Mouse (Mus musculus) urinary bladder, postnatal 10 days (tissue): ENCODE measurements around the gene Rnf214.

ENCODE experiments used
- DNase-seq: peaks from one replicate; pipeline ENCODE4 v3.0.0; 2022; ENCODE audit warnings: low spot score

The Rnf214 gene

GRCm38 (mm10) chr9:45935628-45936210, 29.0 kb upstream of the Rnf214 start, which contains the start of gene Tagln:
Gene Tagln (minus strand): TSS chr9:45936058.
- peak; percentile 63 for DNase-seq

- DNase-seq = no peak
These were observed 26.1 kb upstream of the Rnf214 start for GRCm38 (mm10) chr9:45932571-45933415.

- DNase-seq = no peak
These were observed 25.2 kb upstream of the Rnf214 start for GRCm38 (mm10) chr9:45931958-45932357.

DNA sequence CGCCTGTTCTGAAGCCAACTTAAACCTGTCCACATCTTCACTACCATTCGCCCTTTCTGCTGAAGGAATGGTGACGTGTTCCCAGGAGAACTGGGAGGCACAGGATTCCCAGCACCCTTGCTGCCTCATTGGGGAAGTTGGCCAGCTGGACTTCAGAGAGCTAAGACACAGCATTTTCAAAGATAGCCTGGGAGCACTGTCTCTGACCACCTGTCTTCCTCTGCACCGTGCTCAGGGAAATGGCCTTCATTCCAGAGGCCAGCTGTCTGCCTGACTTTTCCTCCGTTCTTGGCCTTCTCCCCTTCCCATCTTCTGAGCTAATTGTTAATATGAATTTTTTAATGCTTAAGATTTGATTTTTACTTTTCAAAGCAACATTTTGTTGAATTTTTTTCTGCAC, 22.6 kb upstream of the Rnf214 start:
- DNase-seq = no peak

- no peak for DNase-seq
These were observed 13.2 kb upstream of the Rnf214 start for GRCm38 (mm10) chr9:45919895-45920294.

DNA sequence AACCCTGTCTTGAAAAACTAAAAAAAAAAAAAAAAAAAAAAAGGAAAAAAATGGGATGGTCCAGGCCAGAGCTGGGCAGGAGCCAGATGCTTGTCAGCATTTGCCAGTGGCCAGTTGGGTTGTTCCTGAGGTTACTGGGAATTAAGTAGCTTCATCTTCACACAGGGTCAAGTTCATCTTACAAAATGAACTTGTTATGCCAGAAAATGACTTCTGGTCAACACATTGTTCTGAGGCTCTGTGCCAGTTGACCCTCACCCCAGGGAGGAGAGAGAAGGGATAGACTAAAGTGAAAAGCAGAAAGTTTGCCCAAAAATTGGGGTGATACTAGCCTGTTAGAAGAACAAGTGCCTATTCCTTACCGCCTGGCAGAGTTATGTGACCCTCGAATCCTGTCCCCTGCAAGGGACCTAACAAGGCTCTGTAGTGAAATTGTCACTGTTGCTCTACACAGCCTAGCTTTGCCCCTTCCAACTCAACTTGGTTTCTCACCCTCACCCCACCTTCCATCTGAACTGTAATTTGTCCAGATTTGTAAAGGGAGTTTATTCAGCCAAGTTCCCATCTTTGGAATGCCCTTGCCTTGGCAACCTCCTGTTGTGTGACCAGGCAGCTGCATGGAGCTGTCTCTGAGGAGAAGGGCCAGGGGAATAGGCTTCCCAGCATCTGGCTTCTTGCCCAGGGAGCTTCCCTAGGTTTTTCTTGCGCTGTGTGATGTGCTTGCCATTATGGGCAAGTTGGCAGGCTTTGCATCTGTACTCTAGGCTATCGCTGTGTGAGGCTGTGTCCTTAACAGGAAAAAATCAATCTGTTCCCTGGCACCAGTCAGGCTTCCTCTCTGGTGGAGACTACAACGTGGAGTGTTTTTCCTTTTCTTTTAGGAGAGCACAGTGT, 10.6 kb upstream of the Rnf214 start:
- DNase-seq = peak; percentile 47

- no peak for DNase-seq
These were observed 8.9 kb upstream of the Rnf214 start for GRCm38 (mm10) chr9:45915659-45916058.

DNA sequence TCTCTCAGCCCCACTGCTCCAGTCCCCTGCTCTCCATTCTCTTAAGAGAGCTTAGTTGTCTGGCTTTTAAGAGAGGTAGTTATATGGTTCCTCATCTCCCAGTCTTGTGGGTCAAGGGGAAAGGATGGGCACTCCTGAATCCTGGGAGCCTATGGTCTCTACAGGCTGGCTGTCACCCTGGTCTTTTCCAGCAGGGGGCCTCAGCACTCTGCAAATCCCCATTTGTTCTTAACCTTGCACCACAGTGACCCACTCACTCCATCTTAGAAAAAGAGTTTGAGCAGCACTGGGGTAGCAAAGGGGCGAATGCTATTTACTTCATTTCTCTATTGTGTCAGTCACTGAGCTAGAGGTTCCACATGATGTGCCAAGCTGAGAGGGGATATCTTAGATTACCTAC, 5.0 kb upstream of the Rnf214 start:
- no peak for DNase-seq

- DNase-seq = no peak
These were observed 4.3 kb upstream of the Rnf214 start for GRCm38 (mm10) chr9:45910995-45911394.

DNA sequence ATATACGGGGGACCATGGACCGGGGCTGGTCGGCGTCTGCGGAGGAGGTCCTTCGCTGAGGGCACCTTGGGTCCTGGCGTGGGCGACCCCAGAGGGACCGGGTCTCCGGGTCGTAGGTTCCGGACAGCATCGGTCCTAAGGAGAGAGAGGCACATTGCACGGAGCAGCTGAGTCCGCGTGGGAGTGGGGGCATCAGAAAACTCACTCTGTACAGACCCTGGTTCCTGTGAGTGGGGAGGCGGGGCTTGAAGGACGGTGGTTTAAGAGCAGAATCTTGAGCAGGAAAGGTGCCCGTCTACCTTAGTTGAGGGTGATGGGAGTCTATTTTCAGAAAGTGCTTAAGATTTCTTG, 342 bp upstream of the Rnf214 start:
- DNase-seq = no peak

DNA sequence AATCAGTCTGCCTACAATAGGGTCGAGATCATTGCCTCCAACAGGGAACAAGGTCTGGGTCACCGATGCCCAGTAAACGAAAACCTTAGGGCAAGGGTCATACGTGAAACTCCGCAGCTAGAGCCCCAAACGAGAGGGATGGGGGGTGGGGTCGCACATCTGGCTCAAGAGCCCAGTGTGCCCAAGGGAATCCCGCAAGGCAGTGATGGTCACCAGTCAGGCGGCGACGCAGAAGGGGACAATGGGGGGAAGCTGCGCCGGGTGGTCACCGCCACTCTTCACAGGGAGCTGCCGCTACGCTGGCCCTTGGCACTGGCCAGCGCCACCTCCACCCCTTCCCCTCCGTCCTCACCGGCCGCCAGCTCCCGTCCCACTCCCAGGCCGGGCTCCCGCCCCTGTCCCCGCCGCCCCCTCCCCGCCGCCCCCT, 887 bp downstream of the Rnf214 start:
- DNase-seq = no peak

GRCm38 (mm10) chr9:45905196-45905595, 1.5 kb downstream of the Rnf214 start:
- no peak for DNase-seq

DNA sequence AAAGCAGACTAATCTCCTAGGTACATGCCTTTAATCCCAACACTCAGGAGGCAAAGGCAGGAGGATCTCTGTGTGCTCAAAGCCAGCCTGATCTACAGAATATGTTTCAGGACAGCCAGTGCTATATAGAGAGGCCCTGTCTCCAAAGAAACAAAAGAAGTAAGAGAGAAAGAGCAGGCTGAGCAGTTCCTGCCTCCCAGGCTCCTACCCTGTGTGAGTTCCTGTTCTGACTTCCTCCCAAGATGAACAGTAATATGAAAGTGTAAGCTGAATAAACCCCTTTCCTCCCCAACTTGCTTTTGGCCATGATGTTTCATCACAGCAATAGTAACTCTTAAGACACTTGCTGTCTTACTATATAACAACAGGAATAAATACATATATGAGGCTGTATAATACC, 13.0 kb downstream of the Rnf214 start:
- no peak for DNase-seq

- DNase-seq = no peak
These were observed 28.8 kb downstream of the Rnf214 start for GRCm38 (mm10) chr9:45877928-45878327.

- DNase-seq = no peak
These were observed 36.4 kb downstream of the Rnf214 start for GRCm38 (mm10) chr9:45870265-45870664.

GRCm38 (mm10) chr9:45869181-45869580, 37.5 kb downstream of the Rnf214 start:
- DNase-seq = no peak

DNA sequence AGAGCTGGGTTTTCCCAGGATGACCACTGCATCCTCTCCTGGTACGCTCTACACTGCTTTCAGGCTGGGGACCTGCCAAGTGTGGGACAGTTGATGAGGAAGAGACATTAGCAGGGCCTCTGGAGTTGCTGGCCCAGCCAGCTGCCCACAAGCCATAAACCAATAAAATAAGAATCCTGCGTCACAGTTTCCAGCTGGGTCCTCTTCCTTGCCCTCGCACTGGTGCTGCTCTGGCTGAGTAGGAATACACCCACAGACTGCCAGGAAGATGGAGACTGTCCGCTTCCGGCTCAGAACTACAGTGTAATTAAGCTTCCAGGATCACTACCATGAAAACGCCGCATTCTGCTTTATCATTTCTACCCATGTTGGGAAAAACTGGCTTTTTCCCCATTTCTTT, 44.9 kb downstream of the Rnf214 start:
- DNase-seq = no peak

- DNase-seq = no peak
These were observed 47.3 kb downstream of the Rnf214 start for GRCm38 (mm10) chr9:45859364-45859763.

DNA sequence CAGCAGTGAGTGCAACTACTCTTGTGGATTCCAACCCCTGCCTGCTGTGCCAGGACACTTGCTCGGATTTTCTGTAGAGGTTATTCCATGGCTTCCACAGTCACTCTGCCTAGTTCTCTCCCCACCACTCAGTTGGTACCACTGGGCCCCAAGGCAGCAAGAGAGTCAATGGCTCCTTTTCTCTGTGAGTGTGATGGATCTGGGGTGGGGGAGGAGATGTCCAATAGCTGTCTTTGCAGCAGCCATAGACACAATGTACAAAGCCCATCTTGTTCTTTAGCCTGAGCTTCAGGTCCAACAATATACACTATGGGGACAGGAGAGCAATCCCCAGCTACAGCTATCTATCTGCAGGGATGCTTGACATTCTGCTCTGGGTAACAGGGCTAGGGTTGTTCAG, 52.6 kb downstream of the Rnf214 start:
- DNase-seq = no peak

DNA sequence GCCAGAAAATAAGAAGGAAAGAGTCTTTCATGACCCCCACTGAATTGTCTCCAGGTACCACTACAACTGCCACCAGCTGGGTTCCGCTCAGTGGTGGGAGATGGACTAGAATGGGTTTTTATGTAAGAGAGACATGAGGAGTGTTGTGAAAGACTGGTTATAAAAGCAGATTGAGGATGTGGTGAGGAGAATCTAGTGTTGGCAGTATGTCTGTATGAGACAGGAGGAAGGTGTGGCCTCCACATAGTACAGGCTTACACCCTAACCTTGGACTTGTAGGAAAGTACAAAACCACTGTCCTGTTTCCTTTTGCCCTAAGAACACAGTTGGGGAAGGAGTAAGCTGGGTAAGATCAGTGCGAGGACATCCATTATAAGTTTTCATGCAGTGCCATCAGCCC, 53.0 kb downstream of the Rnf214 start:
- DNase-seq = no peak

DNA sequence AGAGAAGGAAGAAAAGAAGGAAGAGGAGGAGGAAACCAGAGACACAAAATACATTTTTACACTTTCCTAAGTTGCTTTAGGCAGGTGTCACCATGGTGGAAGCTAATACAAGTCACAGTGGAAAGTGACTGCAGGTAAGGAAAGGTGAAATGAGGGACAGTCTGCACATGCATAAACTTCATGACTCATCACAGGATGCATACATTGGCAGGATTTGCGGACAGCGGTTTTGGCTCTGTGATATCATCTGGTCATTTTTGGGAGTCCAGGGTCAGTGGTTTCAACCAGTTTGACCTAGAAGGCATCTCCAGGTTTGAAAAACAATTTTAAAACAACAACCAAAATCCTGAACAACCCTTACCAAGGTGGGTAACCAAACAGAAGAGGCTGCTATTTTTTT, 54.9 kb downstream of the Rnf214 start:
- no peak for DNase-seq

DNA sequence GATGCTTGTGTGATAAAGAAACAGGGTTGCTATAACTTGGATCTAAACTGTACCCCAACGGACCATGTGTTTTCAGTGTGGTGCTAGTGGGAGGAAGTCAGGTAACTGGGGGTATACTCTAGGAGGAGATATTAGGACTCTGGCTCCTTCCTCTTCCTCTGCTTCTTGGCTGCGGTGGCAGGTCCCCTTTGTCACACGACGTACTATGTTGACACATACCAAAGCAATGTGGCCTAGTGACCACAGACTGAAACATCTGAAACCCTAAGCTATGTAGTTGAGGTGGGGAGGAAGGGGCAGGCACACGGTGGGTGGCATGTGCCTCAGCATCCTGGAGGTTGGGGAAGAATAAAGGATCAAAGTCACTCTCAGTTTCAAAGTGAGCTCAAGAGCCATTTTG, 55.4 kb downstream of the Rnf214 start:
- no peak for DNase-seq
